Mouse (Mus musculus) forebrain, embryonic 11.5 days (tissue): ENCODE measurements around the gene Ncoa7. TPM values are rescaled to one million over a fixed set of nuclear protein-coding genes. Genes with fewer than 3 reads are reported as not detected.
"Not testable (repeated sequence)": the region's sequence is repeated elsewhere in the genome, so short reads cannot be mapped to it uniquely, and the experiment has no call there.

Experiments
- ATAC-seq: fragments of 200-750 bp; cut with Nextera tagmentation; replicated peaks from 2 replicates; pipeline ENCODE4 v1.8.0; 2017; ENCODE audit warnings: moderate TSS enrichment; ENCODE audit not compliant: low FRiP score
- DNase-seq: peaks from one replicate; pipeline ENCODE4 v3.0.0-alpha.2; 2017; ENCODE audit warnings: low spot score
- H3K27ac ChIP-seq: fragments of 300-500 bp; sonication (generic); 2 replicates; pipeline ENCODE4 v1.5.1; 2014; ENCODE audit warnings: low read depth, low read length
- H3K27me3 ChIP-seq: fragments of 300-500 bp; sonication (generic); 2 replicates; pipeline ENCODE4 v1.6.1; 2014; ENCODE audit warnings: mild to moderate bottlenecking, low read length, mixed read lengths; ENCODE audit not compliant: control insufficient read depth, insufficient read depth
- H3K36me3 ChIP-seq: fragments of 300-500 bp; sonication (generic); 2 replicates; pipeline ENCODE4 v1.6.1; 2014; ENCODE audit warnings: mild to moderate bottlenecking, low read length, moderate library complexity, mixed read lengths; ENCODE audit not compliant: control insufficient read depth, insufficient read depth
- H3K4me1 ChIP-seq: fragments of 300-500 bp; sonication (generic); replicated peaks from 2 replicates; pipeline ENCODE4 v1.6.1; 2014; ENCODE audit warnings: low read length, mixed read lengths; ENCODE audit not compliant: control insufficient read depth, insufficient read depth
- H3K4me2 ChIP-seq: fragments of 300-500 bp; sonication (generic); 2 replicates; pipeline ENCODE4 v1.6.1; 2014; ENCODE audit warnings: low read depth, mild to moderate bottlenecking, low read length, moderate library complexity, mixed read lengths; ENCODE audit not compliant: severe bottlenecking
- H3K4me3 ChIP-seq: fragments of 300-500 bp; sonication (generic); 2 replicates; pipeline ENCODE4 v1.5.1; 2014; ENCODE audit warnings: low read depth, low read length
- H3K9ac ChIP-seq: fragments of 300-500 bp; sonication (generic); 2 replicates; pipeline ENCODE4 v1.6.1; 2014; ENCODE audit warnings: low read length
- H3K9me3 ChIP-seq: fragments of 300-500 bp; sonication (generic); 2 replicates; pipeline ENCODE4 v1.6.1; 2016; ENCODE audit warnings: low read length, mixed read lengths; ENCODE audit not compliant: control insufficient read depth
- WGBS: fragments of 180-500 bp; shearing (Covaris S2); extraction: QIAGEN DNeasy Blood & Tissue Kit; methylation state at CpG from one replicate; pipeline ENCODE4 v1.1.7; 2014; 5-methylcytosine and 5-hydroxymethylcytosine counted together
- polyA plus RNA-seq: library from polyadenylated mRNA; unstranded; fragments of >200 nt; fragmentation: Nextera tagmentation; extraction: Ambion mirVana; gene quantifications from 2 replicates; pipeline ENCODE4 v1.2.1, GENCODE M21; 2014

The Ncoa7 gene
- polyA plus RNA-seq, 1 experiment from 2014 or later = 8.8 TPM

- no peak overlapping the region for H3K4me3 ChIP-seq
- H3K9ac ChIP-seq = no peak overlapping the region
- no peaks in the 10 kb centered on the region for H3K4me1 ChIP-seq
- DNase-seq (no peak), ATAC-seq (no peak)
- H3K36me3 ChIP-seq = no peaks in the 10 kb centered on the region
- 93% methylated on average over 3 of the region's 3 CpGs for WGBS
- no peak overlapping the region for H3K4me2 ChIP-seq
- no peak overlapping the region for H3K27ac ChIP-seq
- no peaks in the 10 kb centered on the region; the same call in 1 of the 2 replicates for H3K9me3 ChIP-seq
- no peaks in the 10 kb centered on the region for H3K27me3 ChIP-seq
Observed at GRCm38 (mm10) chr10:30791016-30791415, 12.1 kb downstream of the Ncoa7 start.

GRCm38 (mm10) chr10:30789521-30789920 lies 13.6 kb downstream of the Ncoa7 start:
- Histone ChIP-seq H3K36me3 (no peaks in the 10 kb centered on the region), H3K4me2 (no peak overlapping the region), H3K4me1 (no peaks in the 10 kb centered on the region), H3K4me3 (no peak overlapping the region), H3K27ac (no peak overlapping the region), H3K27me3 (no peaks in the 10 kb centered on the region), H3K9ac (no peak overlapping the region), H3K9me3 (no peaks in the 10 kb centered on the region)
- 93% methylated on average over 5 of the region's 5 CpGs for WGBS
- ATAC-seq (no peak), DNase-seq (no peak)

- Histone ChIP-seq H3K36me3 (peaks cover 2% of the 10 kb centered on the region; the same call in 1 of the 2 replicates), H3K27ac (no peak overlapping the region), H3K27me3 (no peaks in the 10 kb centered on the region), H3K4me1 (no peaks in the 10 kb centered on the region), H3K4me3 (no peak overlapping the region), H3K9ac (no peak overlapping the region), H3K4me2 (no peak overlapping the region), H3K9me3 (no peaks in the 10 kb centered on the region)
- DNase-seq = no peak
- WGBS = 95% methylated on average over 1 of the region's 1 CpGs
- no peak for ATAC-seq
Observed at GRCm38 (mm10) chr10:30788340-30788721, 14.8 kb downstream of the Ncoa7 start.

- 94% methylated on average over 3 of the region's 3 CpGs for WGBS
- no peak overlapping the region for H3K9ac ChIP-seq
- H3K9me3 ChIP-seq = no peaks in the 10 kb centered on the region
- no peak for DNase-seq
- no peaks in the 10 kb centered on the region for H3K27me3 ChIP-seq
- H3K36me3 ChIP-seq = peaks cover 2% of the 10 kb centered on the region; the same call in 1 of the 2 replicates
- no peak overlapping the region for H3K4me2 ChIP-seq
- H3K4me1 ChIP-seq = no peaks in the 10 kb centered on the region
- no peak overlapping the region for H3K4me3 ChIP-seq
- no peak overlapping the region for H3K27ac ChIP-seq
- no peak for ATAC-seq
Observed at GRCm38 (mm10) chr10:30787684-30788339, 15.3 kb downstream of the Ncoa7 start.

GRCm38 (mm10) chr10:30786103-30786754 lies 16.9 kb downstream of the Ncoa7 start:
- Histone ChIP-seq H3K4me1 (no peaks in the 10 kb centered on the region), H3K4me2 (no peak overlapping the region), H3K36me3 (peaks cover 2% of the 10 kb centered on the region; the same call in 1 of the 2 replicates), H3K9ac (no peak overlapping the region), H3K27ac (no peak overlapping the region), H3K27me3 (no peaks in the 10 kb centered on the region), H3K4me3 (no peak overlapping the region), H3K9me3 (no peaks in the 10 kb centered on the region)
- WGBS = 86% methylated on average over 5 of the region's 5 CpGs
- ATAC-seq = no peak
- no peak for DNase-seq

GRCm38 (mm10) chr10:30780921-30781320 lies 22.2 kb downstream of the Ncoa7 start:
- not testable (repeated sequence) for H3K27me3 ChIP-seq, DNase-seq, H3K9me3 ChIP-seq, H3K4me2 ChIP-seq, H3K36me3 ChIP-seq, H3K9ac ChIP-seq, H3K4me3 ChIP-seq, ATAC-seq, H3K4me1 ChIP-seq, H3K27ac ChIP-seq
- 97% methylated on average over 9 of the region's 9 CpGs for WGBS

GRCm38 (mm10) chr10:30778240-30778639 lies 24.9 kb downstream of the Ncoa7 start:
- 82% methylated on average over 3 of the region's 3 CpGs for WGBS
- no peak overlapping the region for H3K9ac ChIP-seq
- no peaks in the 10 kb centered on the region for H3K4me1 ChIP-seq
- no peaks in the 10 kb centered on the region for H3K36me3 ChIP-seq
- H3K27me3 ChIP-seq = no peaks in the 10 kb centered on the region
- ATAC-seq (no peak), DNase-seq (no peak)
- H3K27ac ChIP-seq = no peak overlapping the region
- no peak overlapping the region for H3K4me3 ChIP-seq
- H3K9me3 ChIP-seq = no peaks in the 10 kb centered on the region
- H3K4me2 ChIP-seq = no peak overlapping the region

- Histone ChIP-seq H3K27me3 (no peaks in the 10 kb centered on the region), H3K9me3 (no peaks in the 10 kb centered on the region), H3K4me3 (no peak overlapping the region), H3K4me2 (no peak overlapping the region), H3K4me1 (no peaks in the 10 kb centered on the region), H3K9ac (no peak overlapping the region), H3K27ac (peak overlapping the region; percentile 18; the same call in 1 of the 2 replicates), H3K36me3 (no peaks in the 10 kb centered on the region)
- DNase-seq = no peak
- 85% methylated on average over 2 of the region's 2 CpGs for WGBS
- ATAC-seq = 0 out of 2 replicates have a peak, but pooled peaks have one; percentile 49
Observed at GRCm38 (mm10) chr10:30775987-30776386, 27.1 kb downstream of the Ncoa7 start.

- Histone ChIP-seq H3K4me1 (no peaks in the 10 kb centered on the region), H3K4me3 (no peak overlapping the region), H3K27me3 (no peaks in the 10 kb centered on the region), H3K9ac (no peak overlapping the region), H3K9me3 (no peaks in the 10 kb centered on the region), H3K4me2 (no peak overlapping the region), H3K27ac (no peak overlapping the region), H3K36me3 (no peaks in the 10 kb centered on the region)
- WGBS = 57% methylated on average over 5 of the region's 5 CpGs
- peak; percentile 75 for ATAC-seq
- no peak for DNase-seq
Observed at GRCm38 (mm10) chr10:30775568-30775967, 27.6 kb downstream of the Ncoa7 start.
